Mouse (Mus musculus): ENCODE data around the gene Phyhd1.

Phyhd1 gene

GRCm38 (mm10) chr2:30265767-30266253 is at the start of gene Phyhd1:
TSS of gene Phyhd1 (plus strand) at chr2:30266203.
- DNase-seq: peak; percentile 69 to 76

- DNase-seq: no peak
These were observed 49.7 kb upstream of the Phyhd1 start for GRCm38 (mm10) chr2:30216293-30216692.

- no peak for DNase-seq
These were observed 30.4 kb upstream of the Phyhd1 start for GRCm38 (mm10) chr2:30235593-30235992.

- no peak for DNase-seq
These were observed 29.4 kb upstream of the Phyhd1 start for GRCm38 (mm10) chr2:30236426-30237198.

GRCm38 (mm10) chr2:30237199-30237880 is 28.7 kb upstream of the Phyhd1 start, which contains the start of gene Lrrc8a:
TSS of gene Lrrc8a (plus strand) at chr2:30237715.
- peak; percentile 100 for DNase-seq

GRCm38 (mm10) chr2:30237881-30238280 is 28.1 kb upstream of the Phyhd1 start:
- DNase-seq: peak in 1 of 2 experiments; percentile 70

- DNase-seq: no peak
These were observed 27.0 kb upstream of the Phyhd1 start for GRCm38 (mm10) chr2:30238906-30239465.

- DNase-seq: peak in 1 of 2 experiments; percentile 32
These were observed 26.2 kb upstream of the Phyhd1 start for GRCm38 (mm10) chr2:30239777-30240176.

GRCm38 (mm10) chr2:30240267-30240666 is 25.7 kb upstream of the Phyhd1 start, which contains the start of gene Gm28035:
TSS of gene Gm28035 (plus strand) at chr2:30240567.
- DNase-seq: no peak

GRCm38 (mm10) chr2:30242509-30242908 is 23.5 kb upstream of the Phyhd1 start:
- peak; percentile 56 to 74 for DNase-seq

- DNase-seq: no peak
These were observed 22.6 kb upstream of the Phyhd1 start for GRCm38 (mm10) chr2:30243391-30243790.

GRCm38 (mm10) chr2:30244595-30245178 is 21.3 kb upstream of the Phyhd1 start:
- DNase-seq: no peak

- no peak for DNase-seq
These were observed 19.0 kb upstream of the Phyhd1 start for GRCm38 (mm10) chr2:30247036-30247435.

GRCm38 (mm10) chr2:30247681-30248080 is 18.3 kb upstream of the Phyhd1 start:
- DNase-seq: no peak

- DNase-seq: no peak
These were observed 16.8 kb upstream of the Phyhd1 start for GRCm38 (mm10) chr2:30249182-30249581.

- DNase-seq: peak; percentile 60 to 68
These were observed 15.6 kb upstream of the Phyhd1 start for GRCm38 (mm10) chr2:30250166-30251128.

- peak in 1 of 2 experiments; percentile 34 for DNase-seq
These were observed 14.4 kb upstream of the Phyhd1 start for GRCm38 (mm10) chr2:30251417-30252104.

GRCm38 (mm10) chr2:30252521-30252920 is 13.5 kb upstream of the Phyhd1 start:
- DNase-seq: no peak

GRCm38 (mm10) chr2:30253809-30254208 is 12.2 kb upstream of the Phyhd1 start:
- no peak for DNase-seq

- no peak for DNase-seq
These were observed 10.2 kb upstream of the Phyhd1 start for GRCm38 (mm10) chr2:30255631-30256395.
